Mouse (Mus musculus) T-helper 1 cell (primary cell): ENCODE measurements at regions not wholly inside any gene's neighbourhood (a gene's known extent, or its start where the extent isn't known, plus 50 kb on each side); places are given as distances from the start of the nearest gene placed in this dataset.

Experiments
- in situ Hi-C: fragments of 300-600 bp; cut with MboI, MseI; formaldehyde crosslinking; loops from one replicate; pipeline ENCODE4 v1.15.1; 2025; ENCODE audit warnings: high pct_unique_total_duplicates

DNA sequence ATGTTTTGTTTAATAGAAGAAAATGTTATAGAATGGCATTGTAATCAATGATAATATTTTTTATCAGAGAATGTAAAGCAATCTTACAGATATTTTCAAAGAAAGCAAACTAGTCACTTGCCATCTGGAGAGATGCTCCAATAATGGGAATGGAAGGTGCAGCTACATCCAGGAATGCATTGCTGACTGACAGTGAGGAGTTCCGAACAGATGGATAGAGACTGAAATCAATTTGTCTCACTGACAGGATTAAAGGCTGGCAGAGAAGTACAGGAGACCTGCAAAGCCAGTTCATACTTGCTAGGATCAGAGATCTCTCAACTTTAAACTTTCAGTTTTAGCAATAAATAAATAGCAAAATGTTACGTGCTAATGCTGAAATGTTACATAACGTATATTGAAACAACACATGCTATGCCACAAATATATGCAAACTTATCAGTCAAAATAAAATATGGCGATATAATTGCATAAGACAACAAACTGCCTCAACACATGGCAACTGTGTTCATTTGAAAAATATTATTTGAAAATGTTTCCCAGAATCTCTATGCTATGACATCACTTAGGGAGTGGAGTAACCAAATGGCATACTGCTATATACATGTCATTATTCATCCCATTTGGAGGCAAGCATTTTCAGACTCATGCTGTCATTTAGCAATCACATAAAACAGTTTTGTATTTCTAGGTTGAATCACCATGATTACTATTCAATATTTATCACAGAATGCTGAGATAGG, 78.1 kb downstream of the Pom121l12 start:
- in situ Hi-C loops = no loop called here

DNA sequence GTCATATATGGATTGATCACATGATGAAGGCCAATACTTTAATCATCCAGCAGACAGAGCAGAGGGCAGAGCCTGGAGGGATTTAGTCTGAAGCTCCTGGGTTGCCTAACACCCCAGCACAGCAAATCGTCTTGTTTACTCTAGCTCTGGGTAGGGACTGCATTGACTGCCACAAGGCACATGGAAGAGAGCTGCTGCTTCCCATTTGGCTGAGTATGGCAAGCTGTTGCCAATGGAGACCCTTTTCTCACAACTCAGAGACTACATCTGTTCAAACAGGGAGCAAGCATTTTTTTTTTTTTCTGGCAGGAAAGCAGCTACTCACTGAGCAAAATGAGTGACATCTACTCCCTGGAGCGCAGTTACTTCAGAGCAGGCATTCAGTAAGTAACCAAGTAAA, 101.6 kb downstream of the Pom121l12 start:
- in situ Hi-C loops = loop anchor here (10.0 kb wide), 1 partner anchor 474 kb away; no protein-coding TSS in a partner anchor
